Mouse (Mus musculus) limb, embryonic 14.5 days (tissue): ENCODE results near the gene Elmo1. TPM values are rescaled to one million over a fixed set of nuclear protein-coding genes. Genes with fewer than 3 reads are reported as not detected.

Experiments used
- ATAC-seq: fragments of 200-750 bp; cut with Nextera tagmentation; 2 replicates; pipeline ENCODE4 v1.8.0; 2017; ENCODE audit warnings: low read depth, moderate number of reproducible peaks, moderate TSS enrichment; ENCODE audit not compliant: low FRiP score
- DNase-seq: peaks from one replicate; pipeline ENCODE4 v3.0.0-alpha.2; 2015; ENCODE audit warnings: low spot score
- H3K27ac ChIP-seq: fragments of 300-500 bp; sonication (generic); replicated peaks from 2 replicates; pipeline ENCODE4 v1.5.1; 2014; ENCODE audit warnings: low read depth, mild to moderate bottlenecking, low read length, moderate library complexity, mixed read lengths
- H3K27me3 ChIP-seq: fragments of 300-500 bp; sonication (generic); 2 replicates; pipeline ENCODE4 v1.6.1; 2014; ENCODE audit warnings: low read length, mixed read lengths; ENCODE audit not compliant: control insufficient read depth, insufficient read depth
- H3K36me3 ChIP-seq: fragments of 300-500 bp; sonication (generic); 2 replicates; pipeline ENCODE4 v1.6.1; 2014; ENCODE audit warnings: mild to moderate bottlenecking, low read length, moderate library complexity, mixed read lengths; ENCODE audit not compliant: control insufficient read depth, insufficient read depth
- H3K4me1 ChIP-seq: fragments of 300-500 bp; sonication (generic); 2 replicates; pipeline ENCODE4 v1.6.1; 2014; ENCODE audit warnings: antibody characterized with exemption, low read length, mixed read lengths; ENCODE audit not compliant: control insufficient read depth, insufficient read depth
- H3K4me2 ChIP-seq: fragments of 300-500 bp; sonication (generic); replicated peaks from 2 replicates; pipeline ENCODE4 v1.6.1; 2014; ENCODE audit warnings: low read depth, mild to moderate bottlenecking, low read length, moderate library complexity; ENCODE audit not compliant: severe bottlenecking
- H3K4me3 ChIP-seq: fragments of 300-500 bp; sonication (generic); replicated peaks from 2 replicates; pipeline ENCODE4 v1.5.1; 2014; ENCODE audit warnings: low read length
- H3K9ac ChIP-seq: fragments of 300-500 bp; sonication (generic); 2 replicates; pipeline ENCODE4 v1.6.1; 2014; ENCODE audit warnings: mild to moderate bottlenecking, low read depth, low read length, moderate library complexity; ENCODE audit not compliant: severe bottlenecking
- H3K9me3 ChIP-seq: fragments of 300-500 bp; sonication (generic); 2 replicates; pipeline ENCODE4 v1.6.1; 2016; ENCODE audit warnings: low read length; ENCODE audit not compliant: control insufficient read depth
- POLR2A ChIP-seq: fragments of 200-500 bp; IDR thresholded peaks from 2 replicates; pipeline ENCODE4 v1.8.0; 2012; ENCODE audit warnings: inconsistent platforms, mild to moderate bottlenecking, moderate library complexity, borderline replicate concordance; ENCODE audit not compliant: insufficient read depth, insufficient read length; ENCODE audit errors: extremely low read depth
- WGBS: fragments of 180-500 bp; shearing (Covaris S2); extraction: QIAGEN DNeasy Blood & Tissue Kit; methylation state at CpG from one replicate; pipeline ENCODE4 v1.1.7; 2014; 5-methylcytosine and 5-hydroxymethylcytosine counted together
- polyA plus RNA-seq, 2 experiments: library from polyadenylated mRNA; depleted of rRNA in 1 of 2; stranded (reverse) in 1 of 2; unstranded in 1 of 2; fragments of >200 nt; fragmentation: Nextera tagmentation in 1 of 2; extraction: Ambion mirVana in 1 of 2; gene quantifications; 2 replicates each; pipeline versions ENCODE4 v1.2.1 to v1.2.3; 2012 to 2014

Elmo1 gene
- polyA plus RNA-seq, 2 experiments, result 12.8 TPM

DNA sequence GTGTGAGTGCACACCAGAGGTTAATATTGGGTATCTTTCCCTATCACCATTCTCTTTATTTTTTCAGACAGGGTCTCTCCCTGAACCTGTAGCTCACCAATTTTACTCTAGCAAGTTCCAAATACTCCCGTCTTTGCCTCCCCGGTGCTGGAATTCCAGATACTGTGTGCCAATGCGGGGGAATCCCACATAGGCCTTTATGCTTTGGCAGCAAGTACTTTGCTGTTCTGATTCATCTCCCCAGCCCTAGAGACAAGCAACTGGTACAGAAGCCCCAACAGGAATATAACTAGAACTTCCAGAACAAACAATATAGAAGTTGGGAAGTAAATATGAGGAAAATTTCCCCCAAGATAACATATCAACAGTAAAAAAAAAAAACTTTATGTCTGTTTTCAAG lies 13.2 kb upstream of the Elmo1 start:
- no peak overlapping the region for H3K4me3 ChIP-seq
- no peaks in the 10 kb centered on the region for H3K36me3 ChIP-seq
- TF ChIP-seq POLR2A, result no peak
- H3K27me3 ChIP-seq, result no peaks in the 10 kb centered on the region
- no peak overlapping the region for H3K9ac ChIP-seq
- H3K27ac ChIP-seq, result no peak overlapping the region
- H3K9me3 ChIP-seq, result no peaks in the 10 kb centered on the region
- WGBS, result 88% methylated on average over 3 of the region's 3 CpGs
- no peaks in the 10 kb centered on the region for H3K4me1 ChIP-seq
- H3K4me2 ChIP-seq, result no peak overlapping the region
- DNase-seq (no peak), ATAC-seq (no peak)

DNA sequence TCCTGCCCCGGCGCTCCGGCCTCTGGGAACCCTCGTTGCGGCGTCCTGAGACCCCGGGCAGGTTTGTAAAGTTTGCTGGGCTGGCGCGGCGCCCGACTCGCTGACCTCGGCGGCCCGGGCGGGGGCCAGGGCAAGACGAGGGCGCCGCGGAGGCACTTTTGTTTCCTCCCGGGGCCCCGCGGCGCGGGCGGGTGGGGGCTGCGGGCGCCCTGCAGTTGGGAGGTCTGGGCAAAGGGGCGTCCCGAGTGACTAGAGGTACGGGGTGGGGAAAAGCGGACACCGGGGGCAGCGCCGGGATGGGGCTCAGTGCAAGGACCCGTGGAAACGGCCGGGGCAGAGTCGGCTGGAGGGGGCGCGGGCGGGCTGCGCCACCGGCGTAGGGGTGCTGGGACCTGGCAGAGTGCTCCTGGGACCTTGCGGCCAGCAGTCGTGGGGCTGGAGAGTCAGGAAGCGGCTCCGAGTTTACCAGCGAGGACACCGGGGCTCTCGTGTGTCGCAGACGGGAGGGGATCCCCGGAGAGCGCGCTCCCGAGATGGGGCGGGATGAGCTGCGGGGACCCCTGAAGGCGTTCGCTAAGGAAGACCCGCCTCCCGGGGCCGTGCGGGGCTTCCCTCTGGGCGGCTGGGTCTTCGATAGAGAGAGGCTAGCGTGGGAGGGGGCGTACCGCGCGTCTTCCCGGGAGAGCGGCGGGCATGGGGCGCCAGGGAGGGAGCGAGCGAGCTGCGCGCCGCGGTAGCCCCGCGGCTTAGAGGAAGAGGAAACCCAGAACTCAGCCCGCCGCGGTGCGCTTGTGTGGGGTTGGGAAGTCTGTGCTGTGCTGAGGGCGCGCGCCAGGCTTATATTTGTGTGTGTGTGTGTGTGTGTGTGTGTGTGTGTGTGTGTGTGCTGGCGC lies 561 bp downstream of the Elmo1 start:
- Histone ChIP-seq H3K4me2 (peak overlapping the region; percentile 97), H3K9ac (peak overlapping the region; percentile 77), H3K9me3 (no peaks in the 10 kb centered on the region), H3K27me3 (peaks cover 7% of the 10 kb centered on the region; the same call in 1 of the 2 replicates), H3K4me3 (peak overlapping the region; percentile 76), H3K36me3 (no peaks in the 10 kb centered on the region), H3K4me1 (no peaks in the 10 kb centered on the region; the same call in 1 of the 2 replicates), H3K27ac (peak overlapping the region; percentile 48)
- peak; percentile 37 for DNase-seq
- peak; percentile 65 for ATAC-seq
- WGBS, result under 1% methylated on average over 49 of the region's 93 CpGs
- TF ChIP-seq POLR2A, result no peak

DNA sequence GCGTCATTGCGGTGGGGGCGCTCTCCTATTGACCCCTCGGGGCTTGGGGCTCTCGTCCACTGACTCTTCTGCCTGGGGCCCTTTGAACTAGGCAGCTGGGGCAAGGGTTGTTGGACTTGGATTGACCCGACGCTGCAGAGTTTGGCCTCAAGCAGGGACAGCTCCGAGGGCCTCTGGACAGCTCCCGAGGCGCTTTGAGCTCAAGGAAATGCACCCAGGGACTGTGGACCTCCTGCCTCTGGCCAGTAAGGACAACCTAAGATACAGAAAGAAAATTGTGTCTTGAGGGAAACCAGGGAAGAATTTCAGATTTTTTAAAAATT lies 1.2 kb downstream of the Elmo1 start:
- TF ChIP-seq POLR2A, result no peak
- Histone ChIP-seq H3K27ac (no peak overlapping the region), H3K4me1 (no peaks in the 10 kb centered on the region; the same call in 1 of the 2 replicates), H3K27me3 (peaks cover 7% of the 10 kb centered on the region; the same call in 1 of the 2 replicates), H3K4me3 (peak overlapping the region; percentile 76), H3K4me2 (peak overlapping the region; percentile 97), H3K36me3 (no peaks in the 10 kb centered on the region), H3K9ac (peak overlapping the region; percentile 77), H3K9me3 (no peaks in the 10 kb centered on the region)
- DNase-seq (no peak), ATAC-seq (no peak)
- 2% methylated on average over 10 of the region's 10 CpGs for WGBS

DNA sequence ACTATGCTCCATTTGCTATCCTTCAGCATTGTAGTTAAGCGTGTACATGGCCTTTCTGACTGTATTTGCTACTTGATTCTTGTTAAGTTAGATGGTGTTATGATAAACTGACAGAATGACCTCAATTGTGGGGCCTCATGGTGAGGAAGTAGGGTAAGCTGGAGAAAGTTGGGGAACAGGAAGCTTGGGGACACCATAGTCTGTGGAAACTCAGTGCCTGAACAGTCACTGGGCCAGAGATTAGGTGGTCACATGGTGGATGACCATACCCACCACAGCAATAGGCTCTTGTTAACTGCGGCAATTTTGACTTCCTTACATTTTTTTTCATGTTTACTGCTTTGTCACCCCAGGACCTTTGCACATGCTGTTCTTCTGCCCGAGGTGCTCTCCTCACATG lies 1.9 kb downstream of the Elmo1 start:
- H3K27me3 ChIP-seq, result peaks cover 7% of the 10 kb centered on the region; the same call in 1 of the 2 replicates
- no peaks in the 10 kb centered on the region for H3K36me3 ChIP-seq
- WGBS, result 79% methylated on average over 3 of the region's 3 CpGs
- no peak for TF ChIP-seq POLR2A
- no peak for DNase-seq
- ATAC-seq, result no peak
- no peak overlapping the region for H3K4me3 ChIP-seq
- no peak overlapping the region for H3K27ac ChIP-seq
- no peak overlapping the region for H3K9ac ChIP-seq
- no peak overlapping the region for H3K4me2 ChIP-seq
- H3K9me3 ChIP-seq, result no peaks in the 10 kb centered on the region
- no peaks in the 10 kb centered on the region; the same call in 1 of the 2 replicates for H3K4me1 ChIP-seq

DNA sequence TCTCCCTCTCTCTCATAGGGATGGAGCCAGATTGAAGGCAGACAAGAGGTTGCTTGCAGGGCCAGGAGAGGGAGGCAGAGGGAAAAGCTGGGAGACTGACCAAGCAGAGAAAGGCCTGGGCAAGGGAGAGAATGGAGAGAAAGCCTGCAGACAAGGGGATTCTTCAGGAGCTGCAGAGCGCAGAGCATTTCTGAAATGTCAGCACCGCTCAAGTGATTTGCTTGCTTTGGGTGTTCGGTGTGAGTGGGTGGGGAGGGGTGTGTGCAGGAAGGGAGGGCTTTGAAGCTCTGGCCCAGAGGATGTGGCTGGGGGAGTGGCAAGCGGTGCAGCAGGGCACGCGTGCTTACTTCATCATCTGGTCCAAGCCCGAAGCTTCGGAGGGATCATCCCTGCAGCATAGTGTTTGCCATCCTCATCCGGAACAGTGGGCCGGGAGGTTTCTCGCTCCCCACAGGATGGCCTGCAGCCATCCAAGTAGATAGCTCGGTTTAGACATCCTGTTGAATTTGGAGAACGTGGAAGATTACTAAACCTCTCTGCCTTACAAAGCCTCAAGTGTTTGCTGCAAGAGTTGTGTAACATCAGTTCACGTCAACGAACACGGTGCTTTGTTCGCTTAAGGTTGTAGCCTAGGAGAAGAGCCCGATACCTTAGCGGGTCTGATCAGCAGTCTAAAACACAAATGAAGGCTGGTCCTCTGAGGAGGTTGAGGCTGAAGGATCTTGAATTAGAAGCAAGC lies 3.1 kb downstream of the Elmo1 start:
- Histone ChIP-seq H3K27ac (no peak overlapping the region), H3K4me3 (no peak overlapping the region), H3K4me1 (no peaks in the 10 kb centered on the region; the same call in 1 of the 2 replicates), H3K9me3 (no peaks in the 10 kb centered on the region), H3K36me3 (no peaks in the 10 kb centered on the region), H3K4me2 (no peak overlapping the region), H3K9ac (no peak overlapping the region), H3K27me3 (peaks cover 7% of the 10 kb centered on the region; the same call in 1 of the 2 replicates)
- WGBS, result 73% methylated on average over 19 of the region's 19 CpGs
- TF ChIP-seq POLR2A, result no peak
- ATAC-seq (no peak), DNase-seq (no peak)
